Mouse (Mus musculus) heart, postnatal 4 days (tissue): Measurements from ENCODE around the gene Atg101. TPM values are rescaled to one million over a fixed set of nuclear protein-coding genes. Genes with fewer than 3 reads are reported as not detected.
A peak's percentile ranks its signal among the peaks of the same experiment; 100 is the strongest.
"Not testable (repeated sequence)": the region's sequence is repeated elsewhere in the genome, so short reads cannot be mapped to it uniquely, and the experiment has no call there.

Experiments
- DNase-seq: peaks from one replicate; pipeline ENCODE4 v3.0.0; 2021
- total RNA-seq, 2 experiments: library from RNA; stranded (reverse); gene quantifications; 2 replicates each; pipeline ENCODE4 v1.2.3; 2021

Atg101 gene
- total RNA-seq, 2 experiments from 2014 or later, result 21.7 to 23.3 TPM

GRCm38 (mm10) chr15:101316913-101317813 is 33.1 kb downstream of the Atg101 start:
- no peak for DNase-seq

- no peak for DNase-seq
Measured at GRCm38 (mm10) chr15:101317814-101318500, 33.9 kb downstream of the Atg101 start.

- no peak for DNase-seq
Measured at GRCm38 (mm10) chr15:101318889-101319765, 35.1 kb downstream of the Atg101 start.

- no peak for DNase-seq
Measured at GRCm38 (mm10) chr15:101320010-101320617, 36.0 kb downstream of the Atg101 start.

- peak; percentile 28 for DNase-seq
Measured at GRCm38 (mm10) chr15:101320618-101321041, 36.6 kb downstream of the Atg101 start.

- DNase-seq, result no peak
Measured at GRCm38 (mm10) chr15:101321126-101321525, 37.1 kb downstream of the Atg101 start.

- no peak for DNase-seq
Measured at GRCm38 (mm10) chr15:101322106-101322505, 38.0 kb downstream of the Atg101 start.

- no peak for DNase-seq
Measured at GRCm38 (mm10) chr15:101322640-101323039, 38.6 kb downstream of the Atg101 start.

- no peak for DNase-seq
Measured at GRCm38 (mm10) chr15:101323511-101323910, 39.4 kb downstream of the Atg101 start.

GRCm38 (mm10) chr15:101324409-101324808 is 40.3 kb downstream of the Atg101 start:
- not testable (repeated sequence) for DNase-seq

- DNase-seq, result peak; percentile 27
Measured at GRCm38 (mm10) chr15:101325991-101326534, 42.0 kb downstream of the Atg101 start.

GRCm38 (mm10) chr15:101327282-101327681 is 43.2 kb downstream of the Atg101 start:
- peak; percentile 95 for DNase-seq

- no peak for DNase-seq
Measured at GRCm38 (mm10) chr15:101328876-101329563, 44.9 kb downstream of the Atg101 start.

- DNase-seq, result no peak
Measured at GRCm38 (mm10) chr15:101329564-101329892, 45.5 kb downstream of the Atg101 start.

GRCm38 (mm10) chr15:101331090-101331489 is 47.0 kb downstream of the Atg101 start:
- no peak for DNase-seq

GRCm38 (mm10) chr15:101332370-101332769 is 48.3 kb downstream of the Atg101 start:
- DNase-seq, result no peak

- DNase-seq, result no peak
Measured at GRCm38 (mm10) chr15:101333165-101333564, 49.1 kb downstream of the Atg101 start.

- no peak for DNase-seq
Measured at GRCm38 (mm10) chr15:101333648-101334047, 49.6 kb downstream of the Atg101 start.

- no peak for DNase-seq
Measured at GRCm38 (mm10) chr15:101336474-101337174, 52.6 kb downstream of the Atg101 start.

GRCm38 (mm10) chr15:101338359-101338758 is 54.3 kb downstream of the Atg101 start:
- DNase-seq, result no peak

GRCm38 (mm10) chr15:101339537-101339936 is 55.5 kb downstream of the Atg101 start:
- peak; percentile 92 for DNase-seq
